Mouse (Mus musculus): Measurements from ENCODE around the gene Ccdc93. TPM values are rescaled to one million over a fixed set of nuclear protein-coding genes. Genes with fewer than 3 reads are reported as not detected.

The Ccdc93 gene
- polyA plus RNA-seq, 1 experiment from 2014 or later, result 8.0 TPM

DNA sequence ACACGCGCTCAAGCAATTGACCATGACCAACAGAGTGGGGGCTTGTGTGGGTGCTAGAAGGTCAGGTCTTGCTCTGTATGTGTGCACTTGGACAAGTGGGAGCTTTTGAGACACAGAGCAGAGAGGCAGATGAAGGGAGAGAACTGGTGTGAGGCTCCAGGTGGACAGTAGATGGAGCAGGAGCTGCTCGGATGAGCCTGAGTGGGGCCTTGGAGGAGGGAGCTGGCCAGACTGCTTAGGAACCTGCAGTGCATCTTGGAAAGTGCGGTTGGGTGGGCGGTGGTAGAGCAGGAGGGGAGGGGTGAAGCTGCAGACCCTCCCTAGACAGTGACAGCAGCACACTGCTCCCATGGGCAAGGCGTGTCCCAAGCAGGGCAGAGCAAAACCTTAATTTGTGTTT is 29.2 kb downstream of the Ccdc93 start:
- Histone ChIP-seq H3K27ac (ENCODE audit: low read length) (no peak overlapping the region), H3K9me3 (replicated peaks; ENCODE audit: control insufficient read depth, low read length) (no peaks in the 10 kb centered on the region), H3K27me3 (ENCODE audit: control insufficient read depth, insufficient read depth, low read length) (no peaks in the 10 kb centered on the region), H3K4me2 (ENCODE audit: low read depth, low read length) (no peak overlapping the region), H3K4me1 (ENCODE audit: control insufficient read depth, insufficient read depth, low read length) (no peaks in the 10 kb centered on the region), H3K4me3 (ENCODE audit: low read length) (no peak overlapping the region), H3K9ac (ENCODE audit: low read length) (no peak overlapping the region), H3K36me3 (ENCODE audit: control insufficient read depth, insufficient read depth) (peaks cover 24% of the 10 kb centered on the region)
- ATAC-seq (replicated peaks; ENCODE audit: extremely low read depth, insufficient read depth, low FRiP score), result no peak; the same call in 1 of the 2 replicates
- WGBS, result 75% methylated on average over 6 of the region's 6 CpGs

DNA sequence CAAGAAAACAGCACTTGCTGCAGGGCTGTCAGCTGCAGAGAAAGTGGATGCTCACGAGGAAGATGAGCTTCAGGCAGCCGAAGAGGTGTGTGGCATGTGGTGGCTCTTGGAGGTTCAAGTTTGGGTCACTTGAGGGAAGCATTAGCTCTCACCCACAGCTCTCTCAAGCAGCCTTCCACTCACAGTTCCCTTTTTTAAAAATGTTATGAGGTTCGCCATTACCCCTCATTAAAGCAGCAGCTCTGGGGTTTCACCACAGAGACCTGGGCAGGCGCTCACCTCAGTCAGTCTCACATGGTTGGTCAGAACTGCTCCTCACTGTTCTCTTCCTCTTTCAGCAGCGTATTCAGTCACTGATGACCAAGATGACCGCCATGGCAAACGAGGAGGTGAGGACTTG is 31.0 kb downstream of the Ccdc93 start:
- no peak for ATAC-seq (replicated peaks; ENCODE audit: extremely low read depth, insufficient read depth, low FRiP score)
- H3K27ac ChIP-seq (ENCODE audit: low read length), result no peak overlapping the region
- no peak overlapping the region for H3K4me2 ChIP-seq (ENCODE audit: low read depth, low read length)
- no peaks in the 10 kb centered on the region for H3K27me3 ChIP-seq (ENCODE audit: control insufficient read depth, insufficient read depth, low read length)
- no peaks in the 10 kb centered on the region for H3K9me3 ChIP-seq (replicated peaks; ENCODE audit: control insufficient read depth, low read length)
- no peak overlapping the region for H3K4me3 ChIP-seq (ENCODE audit: low read length)
- WGBS, result 78% methylated on average over 7 of the region's 7 CpGs
- no peak overlapping the region for H3K9ac ChIP-seq (ENCODE audit: low read length)
- H3K4me1 ChIP-seq (ENCODE audit: control insufficient read depth, insufficient read depth, low read length), result no peaks in the 10 kb centered on the region
- H3K36me3 ChIP-seq (ENCODE audit: control insufficient read depth, insufficient read depth), result peaks cover 27% of the 10 kb centered on the region

DNA sequence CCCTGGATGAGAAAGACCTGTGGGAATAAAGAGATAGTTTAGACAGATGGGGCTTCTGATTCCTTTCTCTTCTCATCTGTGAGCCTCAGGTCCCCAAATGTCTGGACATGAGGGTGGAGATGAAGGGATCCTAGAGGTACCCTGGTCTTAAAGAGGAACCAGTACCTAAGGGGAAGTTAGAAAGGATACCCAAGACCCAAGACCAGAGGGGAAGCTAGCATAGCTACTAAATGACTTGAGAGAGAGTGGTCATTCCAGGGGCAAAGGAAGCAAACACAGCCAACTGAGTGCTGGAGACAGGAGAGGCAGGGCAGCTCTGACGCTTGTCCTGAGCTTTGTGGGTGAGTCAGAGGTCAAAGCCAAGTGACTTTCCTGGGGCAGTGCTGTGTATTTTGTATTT is 31.8 kb downstream of the Ccdc93 start:
- no peak overlapping the region for H3K4me3 ChIP-seq (ENCODE audit: low read length)
- H3K9ac ChIP-seq (ENCODE audit: low read length), result no peak overlapping the region
- no peak overlapping the region for H3K27ac ChIP-seq (ENCODE audit: low read length)
- H3K4me1 ChIP-seq (ENCODE audit: control insufficient read depth, insufficient read depth, low read length), result no peaks in the 10 kb centered on the region
- no peaks in the 10 kb centered on the region for H3K27me3 ChIP-seq (ENCODE audit: control insufficient read depth, insufficient read depth, low read length)
- H3K4me2 ChIP-seq (ENCODE audit: low read depth, low read length), result no peak overlapping the region
- 59% methylated on average over 1 of the region's 1 CpGs for WGBS
- peaks cover 24% of the 10 kb centered on the region for H3K36me3 ChIP-seq (ENCODE audit: control insufficient read depth, insufficient read depth)
- no peaks in the 10 kb centered on the region for H3K9me3 ChIP-seq (replicated peaks; ENCODE audit: control insufficient read depth, low read length)
- no peak for ATAC-seq (replicated peaks; ENCODE audit: extremely low read depth, insufficient read depth, low FRiP score)

DNA sequence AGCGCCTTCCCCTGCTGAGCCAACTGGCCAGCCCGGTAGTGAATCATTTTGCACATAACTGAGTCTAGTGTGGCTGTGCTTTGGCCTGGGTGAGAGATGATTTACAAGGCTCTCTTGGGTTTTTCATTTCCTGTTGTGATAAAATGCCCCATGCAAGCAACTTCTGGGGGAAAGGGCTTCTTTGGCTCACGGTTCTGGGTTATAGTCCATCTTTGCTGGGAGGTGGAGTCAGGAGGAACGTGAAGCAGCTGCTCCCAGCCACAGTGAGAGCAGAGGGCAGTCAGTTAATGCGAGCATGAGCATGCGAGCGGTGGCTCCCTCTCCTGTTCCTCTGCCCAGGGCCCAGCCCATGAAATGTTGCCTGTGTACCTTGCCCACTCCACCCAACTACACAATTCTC is 33.0 kb downstream of the Ccdc93 start:
- H3K4me3 ChIP-seq (ENCODE audit: low read length), result no peak overlapping the region
- H3K9me3 ChIP-seq (replicated peaks; ENCODE audit: control insufficient read depth, low read length), result no peaks in the 10 kb centered on the region
- H3K27me3 ChIP-seq (ENCODE audit: control insufficient read depth, insufficient read depth, low read length), result no peaks in the 10 kb centered on the region
- H3K4me1 ChIP-seq (ENCODE audit: control insufficient read depth, insufficient read depth, low read length), result no peaks in the 10 kb centered on the region
- no peak overlapping the region for H3K4me2 ChIP-seq (ENCODE audit: low read depth, low read length)
- H3K36me3 ChIP-seq (ENCODE audit: control insufficient read depth, insufficient read depth), result peaks cover 26% of the 10 kb centered on the region
- H3K9ac ChIP-seq (ENCODE audit: low read length), result no peak overlapping the region
- H3K27ac ChIP-seq (ENCODE audit: low read length), result no peak overlapping the region
- 79% methylated on average over 7 of the region's 7 CpGs for WGBS
- ATAC-seq (replicated peaks; ENCODE audit: extremely low read depth, insufficient read depth, low FRiP score), result no peak; the same call in 1 of the 2 replicates

DNA sequence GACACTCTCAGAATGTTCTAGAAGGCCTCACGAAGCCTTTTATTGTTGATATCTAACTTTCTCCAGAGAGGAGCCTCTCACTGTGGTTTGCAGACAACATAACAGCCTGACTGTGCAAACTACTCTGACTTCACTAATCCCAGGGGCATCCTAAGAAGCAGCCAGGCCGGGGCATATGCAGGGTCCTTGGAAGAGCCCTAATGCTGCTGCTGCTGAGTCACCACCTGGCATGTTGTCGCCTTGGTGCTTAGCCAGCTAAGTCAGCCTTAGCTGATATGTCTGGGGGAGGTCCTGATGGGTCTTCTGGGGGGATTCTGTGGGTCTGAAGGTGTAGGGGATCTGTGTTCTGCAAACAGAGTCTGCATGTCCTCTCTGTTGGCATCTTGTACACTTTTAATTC is 35.4 kb downstream of the Ccdc93 start:
- WGBS, result 76% methylated on average over 3 of the region's 3 CpGs
- no peak overlapping the region for H3K4me3 ChIP-seq (ENCODE audit: low read length)
- H3K27ac ChIP-seq (ENCODE audit: low read length), result no peak overlapping the region
- H3K9ac ChIP-seq (ENCODE audit: low read length), result no peak overlapping the region
- no peaks in the 10 kb centered on the region for H3K27me3 ChIP-seq (ENCODE audit: control insufficient read depth, insufficient read depth, low read length)
- H3K4me2 ChIP-seq (ENCODE audit: low read depth, low read length), result no peak overlapping the region
- no peaks in the 10 kb centered on the region for H3K9me3 ChIP-seq (replicated peaks; ENCODE audit: control insufficient read depth, low read length)
- H3K36me3 ChIP-seq (ENCODE audit: control insufficient read depth, insufficient read depth), result peaks cover 26% of the 10 kb centered on the region
- no peaks in the 10 kb centered on the region for H3K4me1 ChIP-seq (ENCODE audit: control insufficient read depth, insufficient read depth, low read length)
- ATAC-seq (replicated peaks; ENCODE audit: extremely low read depth, insufficient read depth, low FRiP score), result no peak

DNA sequence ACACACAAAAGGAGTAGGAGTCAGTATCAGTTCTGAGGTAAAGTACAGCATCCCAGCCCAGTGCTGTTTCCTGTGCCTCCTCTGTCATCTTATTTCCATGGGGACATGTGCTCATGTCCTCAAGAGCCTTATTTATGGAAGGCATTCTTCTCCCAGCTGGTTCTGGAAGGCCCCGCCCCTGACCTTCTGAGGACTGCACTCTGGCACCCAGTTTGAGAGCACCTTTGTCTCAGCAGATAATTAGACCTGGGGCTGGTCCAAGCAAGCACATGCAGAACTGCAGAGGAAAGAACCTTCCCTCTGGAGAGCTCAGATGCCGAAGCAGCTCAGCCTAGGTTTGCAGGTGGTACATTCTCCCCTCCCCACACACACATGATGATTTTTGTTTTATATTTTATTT is 37.4 kb downstream of the Ccdc93 start:
- 67% methylated on average over 2 of the region's 2 CpGs for WGBS
- Histone ChIP-seq H3K4me2 (ENCODE audit: low read depth, low read length) (no peak overlapping the region), H3K27ac (ENCODE audit: low read length) (no peak overlapping the region), H3K4me1 (ENCODE audit: control insufficient read depth, insufficient read depth, low read length) (no peaks in the 10 kb centered on the region), H3K9me3 (replicated peaks; ENCODE audit: control insufficient read depth, low read length) (no peaks in the 10 kb centered on the region), H3K9ac (ENCODE audit: low read length) (no peak overlapping the region), H3K27me3 (ENCODE audit: control insufficient read depth, insufficient read depth, low read length) (no peaks in the 10 kb centered on the region), H3K36me3 (ENCODE audit: control insufficient read depth, insufficient read depth) (peaks cover 13% of the 10 kb centered on the region), H3K4me3 (ENCODE audit: low read length) (no peak overlapping the region)
- ATAC-seq (replicated peaks; ENCODE audit: extremely low read depth, insufficient read depth, low FRiP score), result no peak

DNA sequence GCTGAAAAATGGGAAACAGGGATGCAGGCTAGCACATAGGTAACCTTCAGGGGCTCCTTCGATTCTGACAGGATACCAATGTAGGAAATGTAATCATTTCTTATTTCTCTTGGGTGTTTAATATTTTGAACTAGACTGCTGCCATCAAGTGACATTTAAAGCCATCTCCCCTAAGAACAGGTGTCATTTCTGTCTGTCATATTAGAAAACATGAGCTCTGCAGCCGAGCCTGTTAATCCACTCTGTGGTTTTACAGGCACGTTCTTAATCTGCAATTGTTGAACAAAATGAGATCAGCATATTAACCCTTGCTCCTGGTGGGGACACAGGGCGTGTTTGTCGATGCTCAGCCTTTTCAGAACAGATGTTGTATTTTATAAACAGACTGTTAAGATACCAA is 40.7 kb downstream of the Ccdc93 start:
- H3K9ac ChIP-seq (ENCODE audit: low read length), result no peak overlapping the region
- WGBS, result 75% methylated on average over 5 of the region's 5 CpGs
- H3K4me1 ChIP-seq (ENCODE audit: control insufficient read depth, insufficient read depth, low read length), result no peaks in the 10 kb centered on the region
- H3K9me3 ChIP-seq (replicated peaks; ENCODE audit: control insufficient read depth, low read length), result no peaks in the 10 kb centered on the region
- no peak for ATAC-seq (replicated peaks; ENCODE audit: extremely low read depth, insufficient read depth, low FRiP score)
- H3K4me3 ChIP-seq (ENCODE audit: low read length), result no peak overlapping the region
- peaks cover 4% of the 10 kb centered on the region for H3K36me3 ChIP-seq (ENCODE audit: control insufficient read depth, insufficient read depth)
- no peaks in the 10 kb centered on the region for H3K27me3 ChIP-seq (ENCODE audit: control insufficient read depth, insufficient read depth, low read length)
- no peak overlapping the region for H3K27ac ChIP-seq (ENCODE audit: low read length)
- no peak overlapping the region for H3K4me2 ChIP-seq (ENCODE audit: low read depth, low read length)

DNA sequence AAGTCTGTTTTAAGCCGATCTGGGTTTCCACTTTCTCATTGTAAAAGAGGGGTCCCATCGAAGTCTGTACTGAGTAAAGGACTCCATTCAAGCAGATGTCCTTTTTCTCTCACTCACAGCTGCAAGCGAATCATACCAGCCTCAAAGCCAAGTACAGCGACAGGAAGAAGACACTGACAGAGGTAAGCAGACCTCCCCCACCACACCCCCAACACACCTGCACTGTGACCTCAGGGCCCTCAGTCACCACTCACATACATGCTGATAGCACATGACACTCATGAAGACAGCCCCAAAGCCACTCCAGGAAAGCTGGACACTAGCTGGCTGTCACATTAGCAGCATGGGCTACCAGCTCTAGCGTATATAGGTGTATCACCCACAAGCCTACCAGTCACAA is 46.9 kb downstream of the Ccdc93 start:
- Histone ChIP-seq H3K27me3 (ENCODE audit: control insufficient read depth, insufficient read depth, low read length) (no peaks in the 10 kb centered on the region), H3K4me3 (ENCODE audit: low read length) (no peak overlapping the region), H3K36me3 (ENCODE audit: control insufficient read depth, insufficient read depth) (peaks cover 32% of the 10 kb centered on the region), H3K4me1 (ENCODE audit: control insufficient read depth, insufficient read depth, low read length) (no peaks in the 10 kb centered on the region), H3K9ac (ENCODE audit: low read length) (no peak overlapping the region), H3K9me3 (replicated peaks; ENCODE audit: control insufficient read depth, low read length) (no peaks in the 10 kb centered on the region), H3K27ac (ENCODE audit: low read length) (peak overlapping the region; percentile 49), H3K4me2 (ENCODE audit: low read depth, low read length) (no peak overlapping the region)
- peak; percentile 59 for ATAC-seq (replicated peaks; ENCODE audit: extremely low read depth, insufficient read depth, low FRiP score)
- 86% methylated on average over 5 of the region's 5 CpGs for WGBS

DNA sequence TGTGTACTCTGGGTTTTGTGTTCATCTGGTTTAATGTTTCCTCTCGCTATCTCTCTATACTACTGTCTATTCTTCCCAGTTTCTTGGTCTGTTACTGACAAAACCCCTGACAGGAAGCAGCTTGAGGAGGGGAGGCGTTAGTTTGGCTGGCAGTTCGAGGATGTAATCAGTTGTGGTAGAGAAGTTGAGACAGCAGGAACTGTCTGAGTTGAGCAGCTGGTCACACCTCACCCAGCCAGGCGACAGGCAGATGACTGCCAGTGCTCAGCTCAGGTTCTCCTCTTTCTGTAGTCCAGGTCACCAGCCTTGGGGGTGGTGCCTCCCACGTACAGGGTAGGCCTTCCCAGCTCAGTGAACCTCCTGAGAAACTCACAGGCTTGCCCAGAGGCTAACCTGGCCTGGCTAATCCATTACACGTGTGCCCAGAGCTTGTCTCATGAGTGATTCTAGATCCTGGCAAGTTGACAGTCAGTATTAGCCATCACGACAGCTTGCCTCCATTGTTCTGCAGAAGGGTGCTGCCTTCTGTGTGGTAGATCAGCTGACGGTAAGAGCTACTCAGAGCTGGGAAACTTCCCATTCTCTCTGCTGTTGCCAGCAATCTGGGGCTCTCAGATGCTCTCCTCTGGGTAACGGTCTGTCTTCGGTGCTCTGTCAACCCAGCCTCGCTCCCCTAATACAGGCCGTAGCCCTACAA is 47.6 kb downstream of the Ccdc93 start:
- Histone ChIP-seq H3K4me3 (ENCODE audit: low read length) (no peak overlapping the region), H3K27ac (ENCODE audit: low read length) (peak overlapping the region; percentile 64; the same call in 1 of the 2 replicates), H3K36me3 (ENCODE audit: control insufficient read depth, insufficient read depth) (peaks cover 39% of the 10 kb centered on the region), H3K4me2 (ENCODE audit: low read depth, low read length) (no peak overlapping the region), H3K4me1 (ENCODE audit: control insufficient read depth, insufficient read depth, low read length) (no peaks in the 10 kb centered on the region), H3K9ac (ENCODE audit: low read length) (no peak overlapping the region), H3K9me3 (replicated peaks; ENCODE audit: control insufficient read depth, low read length) (peaks cover 4% of the 10 kb centered on the region), H3K27me3 (ENCODE audit: control insufficient read depth, insufficient read depth, low read length) (no peaks in the 10 kb centered on the region)
- 72% methylated on average over 12 of the region's 12 CpGs for WGBS
- peak; percentile 68 for ATAC-seq (replicated peaks; ENCODE audit: extremely low read depth, insufficient read depth, low FRiP score)

Measured in heart, embryonic 16.5 days (tissue).